Mouse (Mus musculus): Measurements from ENCODE around the gene Syt16.

Gene Syt16

DNA sequence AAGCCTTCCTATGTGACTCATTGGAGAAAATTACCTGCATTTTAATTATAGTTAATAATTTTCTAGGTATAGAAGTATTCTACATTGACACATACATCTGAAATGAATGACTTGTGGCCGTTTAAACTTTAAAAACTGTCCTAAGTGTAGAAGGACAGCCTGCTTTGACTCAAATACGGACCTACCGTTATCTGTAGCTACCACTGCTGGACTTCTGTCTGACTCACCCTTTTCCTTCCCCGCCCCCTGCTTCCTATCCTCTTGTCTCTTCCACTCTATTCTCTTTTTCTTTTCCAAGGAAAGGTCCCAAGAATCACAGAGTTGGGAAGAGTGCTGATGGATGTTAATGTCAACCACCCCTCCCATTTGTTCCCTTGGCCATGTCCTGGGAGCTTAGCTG, 222.4 kb downstream of the Syt16 start:
- CTCF ChIA-PET, result no interaction called here

DNA sequence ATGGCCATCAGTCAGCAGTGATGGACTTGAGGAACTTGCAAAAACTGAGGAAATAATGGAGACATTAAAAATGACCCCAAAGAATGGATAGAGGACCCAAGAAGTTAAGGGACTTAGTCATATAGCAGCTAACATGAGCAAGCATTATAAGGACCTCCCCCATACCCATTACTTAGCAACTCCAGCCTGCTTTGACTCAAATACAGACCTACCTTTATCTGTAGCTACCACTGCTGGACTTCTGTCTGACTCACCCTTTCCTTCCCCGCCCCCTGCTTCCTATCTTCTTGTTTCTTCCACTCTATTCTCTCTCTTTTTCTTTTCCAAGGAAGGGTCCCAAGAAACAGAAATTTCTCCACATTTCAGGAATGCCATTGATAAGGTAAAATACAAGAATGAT, 223.2 kb downstream of the Syt16 start:
- CTCF ChIA-PET, result no interaction called here

DNA sequence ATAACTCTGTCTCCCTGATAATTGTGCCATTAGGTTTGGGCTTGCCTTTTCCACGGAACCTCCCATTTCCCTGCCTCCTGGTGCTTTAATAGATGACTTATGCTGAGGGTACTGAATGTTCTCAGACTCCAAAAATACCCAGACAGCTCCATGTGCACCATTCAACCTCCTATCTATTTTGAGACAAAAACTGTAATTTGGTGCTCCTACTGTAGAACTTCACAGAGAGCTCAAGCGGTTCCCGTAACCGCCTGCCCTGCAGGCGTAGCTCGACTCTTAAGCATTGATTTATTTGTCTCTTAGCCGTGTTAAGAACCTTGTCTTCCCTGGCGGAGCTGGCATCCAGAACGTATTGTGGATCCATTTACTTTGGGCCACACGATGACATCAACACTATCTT, 233.3 kb downstream of the Syt16 start:
- CTCF ChIA-PET, result no interaction called here

DNA sequence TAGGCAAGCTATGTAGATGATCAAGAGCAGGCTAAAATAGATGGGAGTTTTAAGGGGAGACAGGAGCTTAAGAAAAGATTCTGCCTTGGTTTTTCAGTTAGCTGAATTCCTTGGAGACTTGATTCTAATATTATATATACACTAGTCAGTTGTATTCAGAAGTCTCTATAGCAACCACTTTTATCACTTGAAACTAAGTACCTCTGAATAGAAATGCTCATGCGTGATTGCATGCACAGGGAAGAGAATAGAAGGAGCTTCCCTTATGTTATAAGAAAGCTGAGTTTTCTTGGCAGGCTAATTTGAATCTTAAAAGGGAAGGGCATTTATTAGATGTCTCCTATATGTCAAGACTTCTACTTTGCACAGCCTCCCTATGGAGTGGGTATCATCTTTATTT, 235.4 kb downstream of the Syt16 start:
- CTCF ChIA-PET, result no interaction called here

DNA sequence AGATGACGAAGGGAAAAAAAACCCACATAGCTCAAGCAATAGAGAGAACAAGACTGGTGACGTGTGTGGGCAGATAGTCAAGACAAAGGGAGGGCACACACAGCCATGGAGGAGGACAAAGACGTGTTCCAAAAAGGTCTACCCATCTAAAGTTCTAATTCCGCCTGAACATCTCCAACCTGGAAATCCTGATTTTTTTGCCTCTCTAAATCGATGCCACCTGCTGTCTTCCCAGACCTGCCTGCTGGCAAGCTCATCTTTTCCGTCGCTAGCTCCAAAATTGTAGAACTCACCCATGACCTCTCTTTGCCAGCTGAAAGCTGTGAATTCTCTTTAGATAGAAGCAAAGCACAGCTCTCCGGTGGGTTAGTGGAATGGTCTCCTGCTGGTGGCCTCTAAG, 238.7 kb downstream of the Syt16 start:
- CTCF ChIA-PET, result no interaction called here

DNA sequence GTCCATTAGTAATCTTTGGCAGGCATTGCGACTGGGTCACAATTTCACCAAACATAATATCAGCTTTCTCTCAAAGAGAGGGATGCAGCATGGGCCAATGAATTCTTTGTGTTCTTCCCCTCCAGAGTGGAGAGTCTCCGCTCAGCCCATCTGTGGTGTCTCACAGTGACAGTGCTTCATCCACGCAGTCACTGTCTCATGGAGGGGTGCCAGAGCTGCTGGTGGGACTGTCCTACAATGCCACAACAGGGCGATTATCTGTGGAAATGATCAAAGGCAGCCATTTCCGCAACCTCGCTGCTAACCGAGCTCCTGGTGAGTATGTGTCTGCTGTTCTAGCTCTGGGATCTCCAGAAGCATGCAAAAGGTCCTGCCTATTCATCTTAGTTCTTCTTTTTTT, 240.6 kb downstream of the Syt16 start:
- CTCF ChIA-PET, result no interaction called here

DNA sequence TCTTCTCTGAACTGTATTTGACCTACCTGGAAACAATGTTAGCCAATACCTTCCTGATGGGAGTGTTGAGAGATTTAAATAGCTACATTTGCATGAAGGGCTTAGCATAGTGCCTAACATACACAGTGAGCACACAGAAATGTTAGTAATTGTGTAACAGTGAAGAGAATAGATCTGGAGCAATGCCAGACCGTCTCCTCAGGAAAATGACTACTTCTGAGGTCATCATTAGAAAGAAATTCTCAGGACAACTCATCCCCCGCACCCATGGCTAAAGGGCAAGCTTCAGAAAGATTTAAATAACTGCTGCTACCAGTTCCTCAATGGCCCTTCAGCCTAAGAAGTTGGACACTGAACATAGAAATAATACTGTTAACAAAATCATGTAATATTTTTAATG, 241.3 kb downstream of the Syt16 start:
- CTCF ChIA-PET, result no interaction called here

DNA sequence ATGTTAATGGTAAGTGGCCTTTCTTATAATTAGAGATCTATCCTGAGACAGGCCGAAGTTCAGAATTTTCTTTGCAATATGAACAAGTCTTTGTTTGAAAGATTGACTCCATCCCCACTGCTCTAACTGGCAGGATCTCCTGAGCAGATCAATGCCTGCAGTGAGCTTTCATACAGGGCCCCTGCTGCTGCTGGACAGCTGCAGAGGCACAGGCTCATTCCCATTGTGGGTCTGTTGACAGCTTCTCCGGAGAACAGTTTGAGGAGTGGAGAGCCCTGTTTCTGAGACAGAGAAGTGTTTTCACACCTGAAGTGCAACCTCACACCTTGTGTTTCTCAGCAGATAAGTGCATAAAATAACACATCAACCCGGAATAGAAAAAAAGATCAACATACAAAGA, 267.4 kb downstream of the Syt16 start:
- CTCF ChIA-PET, result no interaction called here

DNA sequence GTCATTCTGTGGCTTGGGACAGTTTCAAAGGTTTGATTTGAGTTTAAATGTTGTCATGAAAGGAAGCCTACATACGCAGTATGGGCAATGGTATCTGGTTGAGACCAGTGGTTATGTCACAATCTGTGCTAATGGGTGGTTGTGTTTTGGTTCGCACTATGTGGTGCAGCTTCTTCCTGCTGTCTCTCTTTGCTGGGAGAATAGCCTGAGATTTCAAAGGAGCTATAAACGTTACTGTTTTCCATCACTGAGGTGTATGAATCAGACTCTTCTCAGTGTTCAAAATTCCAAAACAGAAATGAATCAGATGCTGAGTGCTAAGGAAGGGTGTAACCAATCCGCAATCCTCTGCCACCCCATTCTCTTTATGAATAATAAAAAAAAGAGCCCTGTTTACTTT, 269.6 kb downstream of the Syt16 start:
- CTCF ChIA-PET, result no interaction called here

DNA sequence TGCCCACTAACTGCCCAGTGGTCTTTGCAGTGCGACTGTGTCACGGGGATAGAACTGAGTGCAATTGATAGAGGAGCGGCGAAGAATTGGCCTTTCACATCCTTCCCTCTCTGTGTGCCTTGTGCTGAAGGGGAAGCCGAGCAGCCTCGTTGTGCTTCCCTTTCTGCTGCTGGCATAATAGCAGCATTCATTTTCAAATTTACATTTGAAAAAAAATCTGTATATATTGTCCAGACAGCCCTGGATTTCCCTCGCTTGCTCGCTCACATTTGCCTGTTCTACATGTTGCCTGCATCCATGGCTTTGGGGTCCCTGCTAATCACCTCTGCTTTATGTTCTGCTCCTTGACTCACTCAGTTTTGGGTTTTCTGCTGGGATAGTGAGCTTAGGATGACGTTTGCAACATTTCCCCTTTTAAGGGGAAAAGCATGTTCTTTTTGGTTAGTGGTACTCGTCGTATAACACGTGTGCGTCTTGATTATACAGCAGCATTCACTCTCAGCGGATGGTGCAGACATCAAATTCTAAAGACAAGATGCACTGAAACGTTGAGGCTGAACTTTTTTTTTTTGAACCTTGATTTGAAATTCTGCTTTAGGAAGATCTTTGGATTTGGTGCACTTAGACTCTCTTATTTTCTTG, 271.3 kb downstream of the Syt16 start:
- CTCF ChIA-PET, result no interaction called here

DNA sequence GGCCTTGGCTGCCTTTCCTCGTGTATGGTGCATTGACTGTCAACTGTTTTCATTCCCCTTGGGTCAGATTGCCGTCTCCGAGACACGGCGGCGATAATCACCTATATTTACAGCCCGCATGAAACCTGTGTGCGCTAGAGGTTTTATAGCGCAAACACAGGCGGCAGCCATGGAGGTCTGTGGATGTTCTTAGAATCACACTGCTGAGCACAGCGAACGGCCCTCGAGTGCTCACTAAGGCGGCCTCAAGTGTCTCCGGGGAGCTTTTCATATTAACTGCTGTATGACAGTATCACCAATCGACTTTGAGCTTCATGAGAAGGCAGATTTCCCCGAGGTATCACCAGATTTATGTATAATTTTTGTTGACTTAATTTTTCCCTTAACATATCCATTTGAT, 275.1 kb downstream of the Syt16 start:
- CTCF ChIA-PET, result no interaction called here

DNA sequence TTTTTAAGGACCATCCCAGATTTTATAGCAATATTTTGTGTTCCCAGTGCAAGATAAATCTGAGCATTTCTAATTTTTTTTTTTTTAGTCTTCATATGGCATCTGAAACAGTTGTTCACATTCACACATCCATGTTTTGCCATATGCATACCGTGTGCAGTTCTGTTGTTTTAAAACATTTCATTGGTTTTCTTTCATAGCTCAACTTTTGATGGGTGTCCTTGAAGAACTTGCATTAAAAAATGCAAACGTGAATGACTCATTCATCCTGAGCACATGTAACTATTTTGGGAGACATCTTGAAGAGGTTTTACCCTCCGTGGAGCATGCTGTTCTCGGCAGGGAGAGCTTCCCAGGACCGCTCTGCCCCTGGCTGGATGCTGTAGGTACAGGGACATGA, 279.8 kb downstream of the Syt16 start:
- CTCF ChIA-PET, result no interaction called here

DNA sequence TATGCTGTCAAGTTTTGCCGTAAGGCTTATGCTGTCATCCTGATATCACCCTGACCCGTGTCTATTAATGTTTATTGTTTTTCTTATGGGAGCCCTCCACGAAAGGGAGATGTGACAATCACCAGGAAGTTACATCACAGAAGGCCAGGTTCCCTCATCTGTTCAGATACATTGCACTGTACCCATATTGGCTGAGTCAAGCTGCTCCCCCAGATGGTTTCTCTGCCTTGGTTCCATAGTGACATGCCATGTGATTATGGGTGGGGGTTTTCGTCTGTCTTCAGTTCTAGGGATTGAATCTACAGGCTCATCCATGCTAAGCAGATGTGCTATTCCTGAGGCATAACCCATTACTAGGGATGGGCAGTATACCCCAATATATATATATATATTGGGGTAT, 283.9 kb downstream of the Syt16 start:
- CTCF ChIA-PET, result no interaction called here

DNA sequence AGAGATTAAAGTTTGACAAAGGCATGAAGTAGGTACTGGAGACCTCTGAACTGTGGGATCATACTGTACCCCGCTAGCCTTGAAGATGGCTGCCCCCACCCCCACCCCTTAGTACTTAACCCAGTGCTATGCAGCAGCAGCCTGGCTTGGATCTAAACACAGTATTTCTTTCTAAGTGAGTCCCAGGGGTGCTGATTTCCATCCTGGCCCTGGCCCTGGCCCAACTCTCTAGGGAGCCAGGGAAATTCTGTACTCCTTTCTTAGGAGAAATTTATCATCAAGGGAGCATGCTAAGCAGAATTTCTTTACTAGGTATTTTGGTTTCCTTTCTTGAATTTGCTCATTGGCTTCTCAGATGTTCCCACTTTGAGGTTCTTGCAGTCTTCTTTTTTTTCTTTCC, 285.4 kb downstream of the Syt16 start:
- CTCF ChIA-PET, result no interaction called here

DNA sequence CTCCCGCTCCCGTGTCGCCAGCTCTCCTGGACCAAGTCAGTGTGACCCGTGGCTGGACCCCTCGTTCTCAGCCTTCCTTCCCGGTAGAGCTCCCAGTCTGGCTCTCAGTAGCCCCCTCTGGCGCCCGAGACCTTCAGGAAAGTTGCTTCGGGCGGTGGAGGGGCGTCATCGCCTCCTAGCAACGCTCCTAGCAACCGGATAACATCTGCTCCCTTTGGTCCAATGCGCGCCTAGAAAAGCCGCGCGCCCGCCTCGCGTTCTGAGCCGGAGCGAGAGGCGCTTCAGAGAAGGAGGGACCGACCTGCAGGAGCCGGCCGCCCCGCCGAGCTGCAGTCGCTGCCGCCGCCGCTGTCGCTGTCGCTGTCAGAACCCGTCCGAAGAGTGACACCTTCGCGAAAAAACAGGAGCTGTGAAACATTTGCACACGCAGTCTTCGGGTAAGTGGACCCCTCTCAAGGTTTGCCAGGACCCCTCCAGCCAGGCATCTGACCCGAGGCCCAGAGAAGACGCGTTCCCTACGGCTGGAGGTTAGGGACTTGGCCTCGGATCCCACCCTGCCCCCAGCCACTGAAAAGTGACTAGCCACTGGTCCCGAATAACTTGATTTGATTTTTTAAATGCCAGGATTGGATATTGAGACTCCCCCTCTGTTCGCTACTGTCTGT, 286.7 kb downstream of the Syt16 start:
- CTCF ChIA-PET, result no interaction called here

DNA sequence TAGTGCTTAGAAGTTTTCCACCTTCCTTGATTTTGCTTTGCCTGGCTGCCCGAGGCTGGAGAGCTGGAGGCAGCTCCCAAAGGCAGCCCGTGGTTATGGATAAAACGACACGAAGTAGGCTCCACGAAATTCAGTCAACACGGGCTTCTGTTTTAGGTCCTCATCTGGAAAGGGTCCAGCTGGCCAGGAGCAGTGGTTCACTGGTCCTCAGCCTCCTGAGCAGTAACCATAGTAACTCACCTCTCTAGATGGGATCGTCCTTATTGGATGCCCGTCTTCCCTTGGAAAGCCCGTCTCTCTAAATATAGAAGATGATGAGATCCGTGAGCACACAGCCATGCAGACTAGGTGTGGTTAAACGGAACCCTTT, 287.2 kb downstream of the Syt16 start:
- CTCF ChIA-PET, result no interaction called here

DNA sequence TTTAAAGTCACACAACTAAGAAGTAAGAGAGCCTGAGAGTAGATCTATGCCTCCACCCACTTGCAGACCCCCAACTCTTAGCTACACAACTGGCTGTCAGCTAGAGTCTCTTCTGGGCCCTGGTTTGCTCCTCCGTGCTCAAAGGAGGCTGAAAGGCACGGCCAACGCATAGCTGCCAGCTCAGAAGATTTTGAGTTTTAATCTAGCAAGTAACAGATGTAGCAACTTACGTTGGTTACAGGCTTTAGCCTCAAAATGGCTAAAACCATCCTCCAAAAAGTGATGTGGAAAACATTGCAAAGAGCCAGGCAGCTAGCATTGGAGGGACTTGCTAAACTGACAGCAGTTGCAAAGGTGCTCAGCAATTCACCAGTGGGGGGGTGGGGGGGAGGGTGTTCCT, 293.5 kb downstream of the Syt16 start:
- CTCF ChIA-PET, result interaction anchor here (0.6 kb wide), 1 partner anchor 13 kb away, joined by 3 read pairs; no protein-coding TSS in a partner anchor

DNA sequence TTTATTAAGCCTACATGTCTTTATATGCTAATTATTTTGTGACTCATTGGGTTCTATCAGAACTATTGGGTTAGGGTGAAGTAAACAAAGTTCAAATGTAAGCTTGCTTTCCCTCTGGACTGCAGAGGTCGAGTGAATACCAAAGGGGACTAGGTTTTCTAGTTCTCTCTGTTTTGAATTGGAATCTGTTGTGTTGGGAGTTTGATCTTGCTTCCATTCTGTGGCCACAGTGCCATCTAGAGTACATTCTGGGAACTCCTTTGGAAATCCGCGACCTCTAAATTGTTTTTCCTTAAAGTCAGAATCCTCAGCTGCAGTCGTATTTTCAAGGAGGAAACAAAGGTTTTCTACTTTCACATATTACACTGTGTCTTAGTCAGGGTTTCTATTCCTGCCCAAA, 296.2 kb downstream of the Syt16 start:
- CTCF ChIA-PET, result no interaction called here

DNA sequence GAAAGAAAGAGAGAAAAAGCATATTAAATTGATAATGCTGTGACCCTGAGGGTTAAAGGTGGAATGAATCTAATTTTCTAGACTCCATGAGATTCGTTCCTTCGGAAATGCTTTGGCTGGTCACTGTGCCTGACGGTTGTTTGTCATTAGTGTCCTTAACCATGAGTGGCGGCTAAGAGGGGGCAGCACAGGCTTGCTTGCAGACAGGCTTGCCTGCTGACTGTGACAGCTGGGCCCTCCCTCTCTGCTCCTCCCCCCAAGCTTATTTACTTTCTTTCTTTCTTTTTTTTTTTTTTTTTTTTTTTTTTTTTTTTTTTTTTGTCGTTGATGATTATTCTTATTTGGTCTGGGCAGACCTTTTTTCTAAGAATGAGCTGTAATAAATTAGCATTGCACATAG, 298.9 kb downstream of the Syt16 start:
- CTCF ChIA-PET, result no interaction called here

DNA sequence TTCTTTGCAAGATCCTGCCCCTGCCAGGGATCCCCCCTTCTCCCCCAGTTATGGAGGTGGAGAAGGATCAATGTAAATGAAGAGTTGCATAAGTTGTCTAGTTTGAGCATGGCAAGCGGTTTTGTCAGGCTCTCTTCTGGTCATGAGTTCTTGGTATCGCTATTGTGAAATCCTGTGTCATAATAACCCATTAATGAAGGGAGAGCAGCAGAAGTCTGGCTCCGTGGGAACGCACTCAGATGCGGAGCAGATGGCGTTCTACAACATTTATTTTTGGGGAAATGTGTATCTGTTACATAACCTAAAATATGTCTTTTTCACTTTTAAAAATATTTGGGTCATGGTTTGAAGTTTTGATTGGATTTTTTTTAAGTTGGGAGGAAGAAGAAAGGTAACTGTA, 304.1 kb downstream of the Syt16 start:
- CTCF ChIA-PET, result no interaction called here

DNA sequence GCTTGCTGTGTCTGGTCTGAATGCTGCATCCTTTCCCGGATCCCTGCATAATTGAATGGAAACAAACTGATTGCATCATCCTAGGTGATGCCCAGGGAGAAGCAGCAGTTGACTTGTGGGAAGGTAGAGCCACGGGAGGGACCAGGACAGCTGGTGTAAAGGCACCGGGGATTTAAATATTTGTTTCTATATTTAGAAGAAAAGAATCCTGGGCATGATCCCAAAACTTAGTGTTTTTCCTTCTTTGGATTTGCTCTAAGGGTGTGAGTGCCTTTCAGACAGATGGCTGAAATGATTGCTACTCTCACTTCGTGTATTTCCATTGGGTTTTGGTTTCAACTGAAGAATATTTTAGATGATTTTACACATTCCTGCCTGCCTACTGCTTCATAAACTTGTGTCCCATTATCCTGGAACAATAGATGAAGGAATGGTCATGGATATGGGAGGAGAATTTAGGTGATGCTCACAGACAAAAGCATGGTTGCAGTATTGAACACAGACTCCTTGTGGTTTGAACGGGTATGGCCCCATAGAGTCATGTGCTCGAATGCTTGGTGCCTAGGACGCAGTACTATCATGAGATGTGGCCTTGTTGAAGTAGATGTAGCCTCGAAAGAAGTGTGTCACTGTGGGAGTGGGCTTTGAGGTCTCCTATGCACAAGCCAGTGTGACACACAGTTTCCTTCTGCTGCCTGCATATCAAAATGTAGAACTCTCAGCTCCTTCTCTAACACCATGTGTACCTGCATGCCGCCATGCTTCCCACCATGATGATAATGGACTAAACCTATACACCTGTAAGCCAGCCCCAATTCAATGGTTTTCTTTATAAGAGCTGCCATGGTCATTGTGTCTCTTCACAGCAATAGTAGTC, 306.2 kb downstream of the Syt16 start:
- CTCF ChIA-PET, result interaction anchor here (0.5 kb wide), 1 partner anchor 13 kb away, joined by 3 read pairs; no protein-coding TSS in a partner anchor

DNA sequence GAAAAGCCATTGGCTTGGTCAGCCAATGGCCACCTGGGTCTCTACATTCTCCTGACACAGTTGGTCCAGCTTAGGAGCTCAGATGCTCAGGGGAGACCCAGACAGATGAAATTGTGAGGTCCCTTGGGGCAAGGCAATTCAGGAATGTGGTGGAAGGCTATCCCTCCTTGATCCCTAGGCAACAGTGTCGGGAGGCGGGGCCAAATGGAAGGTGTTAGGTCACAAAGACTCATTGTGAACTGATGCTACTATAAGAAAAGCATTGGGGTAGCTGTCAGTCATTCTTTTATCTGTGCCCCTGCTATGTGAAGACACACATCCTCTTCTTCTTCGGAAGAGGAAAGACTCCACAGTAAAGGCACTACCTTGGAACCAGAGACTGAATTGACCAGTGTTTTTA, 315.1 kb downstream of the Syt16 start:
- CTCF ChIA-PET, result no interaction called here

DNA sequence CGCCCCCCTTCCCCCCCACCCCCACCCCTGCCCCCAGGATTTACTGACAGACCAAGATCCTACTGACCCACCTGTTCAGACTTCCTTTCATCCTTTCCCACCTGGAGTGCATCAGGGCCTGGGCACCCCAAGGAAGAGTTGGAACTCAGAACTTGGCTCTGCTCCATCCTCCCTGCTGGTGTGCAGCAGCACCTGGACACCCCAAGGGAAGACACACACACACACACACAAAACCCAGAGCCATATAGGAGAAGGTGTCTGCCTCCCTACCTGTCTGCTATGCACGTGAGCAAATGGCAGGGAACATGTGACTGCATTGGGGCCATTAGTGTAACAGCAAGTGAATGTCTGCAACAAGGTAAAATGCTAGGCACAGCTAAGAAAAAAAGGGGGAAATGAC, 317.8 kb downstream of the Syt16 start:
- CTCF ChIA-PET, result interaction anchor here (0.6 kb wide), 1 partner anchor 1025 kb away, joined by 4 read pairs; no protein-coding TSS in a partner anchor

All from spleen, embryonic (tissue).